Mouse (Mus musculus) hindlimb bud, embryonic 11.5 days (tissue): ENCODE results near the gene Gsx2.

Source experiments
- DNase-seq: peaks from one replicate; pipeline ENCODE4 v3.0.0-alpha.2; 2012; ENCODE audit warnings: low read depth, low spot score; ENCODE audit errors: extremely low spot score

Gsx2 gene

GRCm38 (mm10) chr5:75076326-75077050 is 1.1 kb downstream of the Gsx2 start:
- DNase-seq: no peak

- no peak for DNase-seq
These were observed 1.6 kb downstream of the Gsx2 start for GRCm38 (mm10) chr5:75077051-75077380.

GRCm38 (mm10) chr5:75079564-75079963 is 4.2 kb downstream of the Gsx2 start:
- no peak for DNase-seq

DNA sequence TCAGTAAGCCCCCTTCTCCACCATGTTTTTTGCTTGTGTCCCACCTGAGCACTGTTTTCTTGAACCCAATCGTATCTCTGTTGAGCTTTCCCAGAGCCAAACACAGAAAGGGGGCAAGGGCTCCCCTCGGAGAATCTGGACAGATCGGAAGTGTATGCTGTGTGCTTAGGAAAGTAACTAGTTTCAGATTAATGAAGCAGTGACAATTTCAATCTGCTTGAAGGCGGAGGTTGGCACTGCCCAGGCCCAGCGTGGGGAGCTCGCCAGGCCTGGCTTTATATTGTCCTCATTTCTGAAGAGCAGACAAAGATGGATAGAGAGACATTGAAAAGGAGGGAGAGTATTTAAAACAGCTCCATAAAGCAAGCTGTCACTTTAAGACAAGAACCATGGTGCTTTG is 7.0 kb downstream of the Gsx2 start:
- no peak for DNase-seq

- no peak for DNase-seq
These were observed 7.7 kb downstream of the Gsx2 start for GRCm38 (mm10) chr5:75083061-75083460.

GRCm38 (mm10) chr5:75083591-75084392 is 8.4 kb downstream of the Gsx2 start:
- DNase-seq: no peak

GRCm38 (mm10) chr5:75084393-75084870 is 9.0 kb downstream of the Gsx2 start:
- DNase-seq: no peak

DNA sequence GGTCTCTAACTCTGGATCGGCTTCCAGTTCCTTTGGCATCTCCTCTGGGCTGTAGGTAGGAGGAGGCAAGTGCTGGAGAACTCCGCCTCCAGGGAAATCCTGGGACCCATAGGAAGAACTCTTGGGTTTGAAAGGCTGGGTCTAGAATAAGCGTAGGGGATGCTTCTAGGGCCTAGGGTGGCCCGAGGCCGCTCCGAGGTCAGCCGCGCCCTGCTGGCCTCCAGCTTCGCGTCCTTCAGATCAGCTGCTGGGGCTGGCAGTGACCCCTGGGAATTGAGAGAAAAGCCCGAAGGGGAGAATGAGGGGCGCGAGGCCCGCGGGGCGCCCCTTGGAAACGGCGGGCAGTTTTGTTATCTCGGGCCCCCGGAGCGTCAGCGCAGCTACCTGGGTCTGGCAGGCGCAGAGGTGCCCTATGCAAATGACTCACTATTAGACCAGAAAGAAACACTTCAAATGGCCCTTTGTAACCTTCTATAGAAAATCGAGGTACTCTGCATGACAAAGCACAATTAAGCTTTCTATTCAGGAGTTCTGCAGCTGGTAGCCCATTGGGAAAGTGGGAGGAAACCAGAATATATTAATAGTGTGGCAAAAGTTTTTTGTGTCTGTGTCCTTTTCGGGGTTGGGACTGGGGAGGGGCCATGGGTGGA is 9.6 kb downstream of the Gsx2 start:
- DNase-seq: no peak

DNA sequence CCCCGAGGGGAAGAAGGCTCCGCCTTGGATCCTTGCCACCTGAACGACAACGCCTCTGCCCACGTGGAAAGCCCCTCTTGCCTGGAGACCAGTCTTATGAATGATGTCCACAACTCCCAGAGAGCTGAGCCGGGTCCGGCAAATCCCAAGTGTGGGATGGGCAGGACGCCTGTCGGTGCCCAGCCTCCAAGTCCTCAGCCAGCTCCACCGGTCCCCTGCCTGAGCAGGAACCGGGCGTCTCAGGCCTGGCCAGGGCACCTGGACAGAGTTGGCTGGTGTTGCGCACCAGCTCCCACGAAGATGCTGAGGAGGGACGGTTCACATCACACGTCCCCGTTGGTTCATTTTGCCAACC is 10.1 kb downstream of the Gsx2 start:
- DNase-seq: no peak

DNA sequence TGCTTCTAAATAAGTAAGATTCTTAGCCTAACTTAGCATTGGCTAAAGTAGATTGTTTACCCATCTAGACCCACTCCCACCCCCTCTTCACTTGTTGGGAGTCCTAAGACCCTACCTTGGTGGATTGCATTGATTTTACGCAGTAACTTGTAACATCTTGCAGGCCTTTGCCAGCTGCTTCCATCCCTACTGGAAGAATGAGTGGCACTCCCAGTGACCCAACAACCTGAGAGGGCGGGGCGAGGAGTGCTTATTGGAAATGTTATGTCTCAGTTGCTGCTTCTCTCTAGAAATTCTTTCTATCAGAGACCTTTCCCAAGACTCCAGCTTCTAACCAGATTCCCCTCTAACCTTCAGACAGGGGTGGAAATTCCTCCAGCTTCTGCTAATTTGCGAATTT is 10.5 kb downstream of the Gsx2 start:
- DNase-seq: no peak

DNA sequence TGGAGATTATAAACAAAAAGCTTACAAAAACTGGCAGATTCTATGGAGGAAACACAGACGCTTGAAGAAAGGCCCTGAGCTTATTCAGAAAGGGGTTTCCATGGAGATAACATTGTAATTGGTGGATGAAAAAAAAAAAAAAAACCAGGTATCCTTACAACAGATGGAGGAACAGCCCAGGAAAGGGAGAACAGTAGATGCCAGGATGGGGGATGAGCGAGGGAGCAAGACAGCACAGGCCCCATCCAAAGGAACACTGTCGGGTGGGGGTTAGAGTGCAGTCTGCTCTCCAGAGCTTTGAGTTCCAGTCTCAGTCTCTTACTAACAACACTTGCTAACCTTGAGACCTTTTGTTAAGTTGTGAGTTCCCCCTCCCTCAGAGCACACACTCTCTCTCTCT is 31.1 kb downstream of the Gsx2 start:
- DNase-seq: no peak

DNA sequence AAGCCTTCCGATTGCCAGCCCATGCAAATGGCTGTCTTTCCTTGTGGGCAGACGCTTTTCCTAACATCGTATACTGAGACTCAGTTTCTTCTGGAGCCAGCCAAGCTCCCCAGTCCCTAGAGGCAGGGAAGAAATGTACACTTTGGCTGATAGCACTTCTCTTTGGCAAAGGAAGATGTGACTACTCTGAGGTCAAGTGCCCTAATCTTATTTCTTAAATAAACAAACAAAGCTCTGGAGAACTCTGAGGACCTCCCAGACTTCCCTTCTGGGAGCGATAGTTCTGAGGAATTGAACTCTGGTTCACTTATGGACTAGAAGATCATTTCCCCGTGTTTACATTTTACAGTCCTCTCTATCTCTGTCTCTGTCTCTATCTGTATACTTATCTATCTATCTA is 34.0 kb downstream of the Gsx2 start:
- DNase-seq: no peak

GRCm38 (mm10) chr5:75111781-75112180 is 36.4 kb downstream of the Gsx2 start:
- no peak for DNase-seq

DNA sequence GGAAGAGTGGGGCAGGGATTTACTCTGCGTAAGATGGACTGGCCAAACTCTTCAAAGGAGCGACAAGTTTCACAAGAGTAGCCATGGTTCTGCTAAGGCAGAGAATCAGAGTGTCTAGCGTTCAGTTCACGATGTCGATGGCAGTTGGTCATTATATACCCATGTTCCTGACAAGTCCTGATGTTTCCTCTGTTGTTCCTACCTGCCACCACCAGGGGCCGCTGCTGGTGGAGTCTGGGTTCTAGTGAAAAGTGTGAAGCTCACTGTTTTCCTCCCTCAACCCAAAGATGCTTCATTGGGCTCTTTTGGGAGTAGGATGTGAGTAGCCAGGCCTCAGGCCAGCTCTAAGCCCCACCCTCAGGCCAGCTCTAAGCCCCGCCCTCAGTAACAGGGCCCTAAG is 43.4 kb downstream of the Gsx2 start:
- DNase-seq: no peak

DNA sequence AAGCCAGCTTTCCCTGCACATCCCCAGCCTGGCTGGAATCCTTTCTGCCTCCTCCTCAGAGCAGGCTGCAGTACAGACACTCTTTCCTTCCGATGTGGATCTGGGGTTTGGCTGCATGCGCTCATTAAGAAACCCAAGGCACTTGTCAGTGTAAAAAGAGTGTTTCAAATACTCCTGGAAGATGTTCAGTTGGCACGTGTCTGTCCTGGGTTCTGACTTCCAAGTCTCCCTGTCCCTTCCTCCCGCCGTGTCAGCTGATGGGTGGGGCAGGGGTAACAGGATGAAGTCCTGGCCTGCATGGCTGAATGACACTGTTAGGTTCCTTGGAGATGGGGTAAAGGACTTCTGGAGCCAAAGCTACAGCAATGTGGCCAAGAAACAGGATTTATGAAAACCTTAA is 46.2 kb downstream of the Gsx2 start:
- DNase-seq: no peak
